Mouse (Mus musculus): ENCODE measurements at regions not wholly inside any gene's neighbourhood (a gene's known extent, or its start where the extent isn't known, plus 50 kb on each side); places are given as distances from the start of the nearest gene placed in this dataset.

- DNase-seq = no peak
Measured at GRCm38 (mm10) chr3:35365431-35365830, 388.5 kb upstream of the Atp11b start.

DNA sequence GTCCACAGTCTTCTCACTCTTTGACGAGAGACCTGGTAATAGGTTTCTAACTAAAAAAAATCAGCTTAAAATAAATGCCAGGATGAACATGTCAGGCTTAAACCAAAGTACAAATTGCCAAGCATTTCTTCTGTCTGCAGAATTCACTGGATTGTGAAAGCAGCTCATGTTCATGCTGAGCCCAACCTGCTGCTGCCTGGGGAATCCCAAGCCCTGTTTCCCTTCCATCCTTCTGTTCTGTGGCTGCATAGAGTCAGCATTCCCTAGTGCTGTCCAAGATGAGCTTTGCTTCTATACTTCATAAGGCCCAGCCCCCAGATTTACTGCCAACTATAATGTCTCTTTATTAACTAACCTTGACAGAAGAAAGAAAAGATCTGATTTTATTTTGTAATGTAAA is 381.6 kb upstream of the Atp11b start:
- no peak for DNase-seq

GRCm38 (mm10) chr3:35387386-35387785 is 366.5 kb upstream of the Atp11b start:
- DNase-seq = no peak

DNA sequence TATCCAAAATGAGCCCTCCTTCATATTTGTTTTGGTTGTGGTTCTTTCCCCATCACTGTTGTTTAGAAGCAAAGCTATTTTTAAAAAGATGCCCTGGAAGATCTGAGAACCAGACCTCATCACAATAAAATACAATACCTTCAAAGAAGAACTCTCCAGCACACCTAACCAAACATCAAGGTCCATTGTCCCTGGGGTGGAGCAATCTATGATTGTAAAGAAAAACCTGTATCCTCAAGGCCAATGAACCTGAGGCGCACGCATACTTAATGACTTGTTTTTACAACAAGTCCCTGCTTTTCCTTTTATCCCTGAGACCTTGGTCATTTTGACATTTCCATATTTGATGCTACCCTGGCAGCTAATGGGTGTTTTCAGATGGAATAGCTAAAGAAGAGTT is 361.2 kb upstream of the Atp11b start:
- no peak for DNase-seq

DNA sequence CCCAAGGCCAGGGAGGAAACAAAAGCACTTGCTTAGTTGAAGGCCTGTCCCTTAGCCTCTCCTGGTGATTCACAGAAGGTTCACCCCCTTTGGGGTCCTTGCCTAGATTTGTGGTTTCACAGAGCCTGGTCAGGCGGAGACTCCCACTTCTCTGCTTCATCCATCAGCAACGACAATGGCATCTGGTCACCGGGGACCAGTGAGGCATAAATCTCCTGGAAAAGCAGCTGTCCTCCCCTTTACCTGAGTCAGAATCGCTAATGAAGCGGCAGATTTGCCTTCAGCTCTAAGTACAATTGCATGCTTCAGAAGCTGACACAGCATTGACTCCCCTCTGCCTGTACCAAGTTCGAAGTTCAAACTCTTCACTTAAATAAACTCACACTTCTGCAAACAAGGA is 353.7 kb upstream of the Atp11b start:
- no peak for DNase-seq

GRCm38 (mm10) chr3:35402666-35403065 is 351.2 kb upstream of the Atp11b start:
- no peak for DNase-seq

DNA sequence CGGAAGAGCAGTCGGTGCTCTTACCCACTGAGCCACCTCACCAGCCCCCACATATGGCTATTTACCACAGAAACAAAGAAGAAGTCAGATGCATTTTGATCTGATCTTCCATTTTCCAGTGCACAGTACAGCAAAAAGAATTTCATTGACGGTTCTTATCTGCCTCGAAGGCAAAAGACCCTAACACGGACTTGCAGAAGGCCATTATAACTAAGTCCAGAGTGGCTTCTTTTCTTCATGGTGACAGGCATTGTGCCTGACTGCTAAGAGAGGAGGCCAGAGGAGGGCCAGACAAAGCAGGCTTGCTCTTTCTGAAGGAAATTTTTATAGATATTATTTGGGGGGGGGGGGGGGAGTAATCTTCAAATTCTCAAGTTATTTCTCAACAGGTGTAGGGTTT is 350.0 kb upstream of the Atp11b start:
- no peak for DNase-seq

GRCm38 (mm10) chr3:35404492-35405390 is 349.2 kb upstream of the Atp11b start:
- DNase-seq = no peak

GRCm38 (mm10) chr3:35405621-35406079 is 348.3 kb upstream of the Atp11b start:
- DNase-seq = peak; percentile 4

- no peak for DNase-seq
Measured at GRCm38 (mm10) chr3:35437687-35438086, 316.2 kb upstream of the Atp11b start.

DNA sequence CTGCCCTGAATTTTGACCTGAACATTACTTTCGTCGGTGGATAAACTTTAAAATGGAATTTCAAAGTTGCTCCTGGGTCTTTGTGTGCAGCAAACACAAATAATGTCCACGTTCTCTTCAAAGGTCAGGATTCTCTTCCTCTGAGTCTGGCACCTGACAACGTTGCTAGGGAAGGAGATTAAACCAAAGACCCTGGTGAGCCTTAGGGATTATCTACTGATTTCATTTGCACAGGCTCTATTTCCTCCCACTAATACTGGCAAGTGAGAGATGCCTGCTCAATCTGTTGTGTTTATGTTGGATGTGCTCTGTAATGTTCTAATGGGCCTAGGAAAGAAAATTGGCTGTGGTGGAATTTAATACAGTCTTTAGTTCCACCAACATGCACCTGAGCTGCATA is 291.0 kb upstream of the Atp11b start:
- DNase-seq = no peak

DNA sequence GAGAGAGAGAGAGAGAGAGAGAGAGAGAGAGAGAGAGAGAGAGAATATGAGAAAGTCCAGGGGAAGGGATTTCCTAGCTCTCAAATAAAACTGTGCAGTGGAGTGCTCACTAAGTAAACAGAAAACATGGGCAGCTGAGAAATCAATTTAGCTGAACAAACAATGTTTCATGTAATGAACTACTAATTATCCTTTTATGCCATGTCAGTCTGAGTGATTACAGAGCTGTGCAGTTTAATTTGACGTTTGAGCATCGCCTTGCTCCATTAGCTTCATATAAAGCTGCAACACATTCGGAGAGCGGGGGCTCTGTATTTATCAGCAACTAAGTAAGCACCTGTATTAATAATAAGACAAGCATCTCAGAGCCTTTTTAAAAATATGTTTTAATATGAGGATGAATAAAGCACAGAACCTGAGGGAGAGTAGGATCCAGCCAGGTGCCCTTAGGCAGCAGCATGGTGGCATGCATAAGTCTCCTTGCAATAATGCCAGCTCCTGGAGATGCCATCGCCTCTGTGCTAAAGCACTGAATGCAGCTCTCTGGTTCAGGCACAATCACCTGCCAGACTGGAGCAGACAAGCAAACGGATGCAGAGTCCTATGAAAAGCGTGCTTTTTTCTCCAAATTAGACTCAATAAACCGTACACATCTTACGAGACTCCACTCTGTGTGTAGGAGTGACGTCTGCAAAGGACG is 289.5 kb upstream of the Atp11b start:
- no peak for DNase-seq

- no peak for DNase-seq
Measured at GRCm38 (mm10) chr3:35465956-35466355, 287.9 kb upstream of the Atp11b start.

GRCm38 (mm10) chr3:35473351-35473750 is 280.6 kb upstream of the Atp11b start:
- DNase-seq = no peak

- DNase-seq = no peak
Measured at GRCm38 (mm10) chr3:35474361-35474760, 279.5 kb upstream of the Atp11b start.

DNA sequence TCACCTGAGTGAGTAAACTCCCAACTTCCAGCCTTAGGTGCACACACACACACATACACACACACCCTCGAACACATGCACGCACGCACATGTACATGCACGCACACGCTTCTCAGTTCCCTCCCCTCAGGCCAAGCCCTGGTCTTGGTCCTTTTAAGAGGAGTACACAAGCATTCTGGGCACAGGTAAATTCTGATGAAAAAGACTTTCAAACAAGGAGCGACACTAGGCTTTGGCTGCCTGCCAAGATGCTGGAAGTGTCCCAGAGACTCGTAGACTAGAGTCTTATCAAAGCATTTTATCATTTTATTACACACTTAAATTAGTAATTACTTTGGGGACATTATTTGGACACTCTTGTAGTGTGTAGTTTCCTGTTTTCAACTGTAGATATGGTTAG is 278.6 kb upstream of the Atp11b start:
- DNase-seq = peak; percentile 13

DNA sequence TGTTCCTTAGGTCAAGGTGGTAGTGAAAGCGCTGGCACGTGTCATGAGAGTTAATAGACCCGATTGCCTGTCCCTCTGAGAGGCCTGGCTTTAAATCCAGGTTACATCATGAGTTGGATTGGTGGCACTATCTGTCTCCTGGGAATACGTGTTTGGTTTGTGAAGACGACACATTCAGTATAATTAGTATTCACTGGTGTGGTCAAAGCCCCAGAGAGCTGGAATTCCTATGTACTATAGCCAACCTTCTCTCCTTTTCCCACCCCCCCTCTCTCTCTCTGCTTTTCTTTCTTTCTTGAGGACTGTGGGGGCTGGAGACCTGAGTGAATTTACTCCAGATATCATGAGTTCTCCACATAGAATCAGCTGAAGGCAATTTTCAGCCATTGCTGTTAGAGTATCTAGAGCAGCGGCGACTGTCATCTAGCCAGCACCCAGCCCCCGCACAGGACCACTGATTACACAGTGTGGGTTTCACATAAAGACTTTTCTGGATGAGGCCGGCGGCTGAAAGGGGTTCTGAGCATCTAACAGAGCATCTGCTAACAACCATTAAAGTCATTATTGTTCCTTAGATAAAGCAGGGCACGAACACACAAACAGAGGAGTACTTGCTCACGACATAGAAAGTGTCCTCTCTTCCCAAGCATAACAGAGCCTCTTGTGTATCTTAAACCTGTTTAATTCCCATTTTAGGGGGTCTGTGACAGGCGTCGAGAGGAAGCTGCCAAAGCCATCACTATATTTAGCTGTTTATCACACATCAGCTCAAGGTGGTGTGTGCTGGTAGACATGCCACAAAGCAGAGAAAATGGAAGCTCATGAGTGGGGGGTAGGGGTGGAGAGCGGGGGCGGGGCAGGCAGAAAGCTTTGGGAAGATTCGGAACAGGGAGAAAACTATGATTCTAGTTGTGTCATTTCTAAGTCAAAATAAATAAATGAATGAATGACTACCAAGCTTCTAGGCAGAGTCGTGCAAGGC is 272.9 kb upstream of the Atp11b start:
- no peak for DNase-seq

- no peak for DNase-seq
Measured at GRCm38 (mm10) chr3:35481841-35482240, 272.1 kb upstream of the Atp11b start.

GRCm38 (mm10) chr3:35482296-35482695 is 271.6 kb upstream of the Atp11b start:
- DNase-seq = peak; percentile 6

DNA sequence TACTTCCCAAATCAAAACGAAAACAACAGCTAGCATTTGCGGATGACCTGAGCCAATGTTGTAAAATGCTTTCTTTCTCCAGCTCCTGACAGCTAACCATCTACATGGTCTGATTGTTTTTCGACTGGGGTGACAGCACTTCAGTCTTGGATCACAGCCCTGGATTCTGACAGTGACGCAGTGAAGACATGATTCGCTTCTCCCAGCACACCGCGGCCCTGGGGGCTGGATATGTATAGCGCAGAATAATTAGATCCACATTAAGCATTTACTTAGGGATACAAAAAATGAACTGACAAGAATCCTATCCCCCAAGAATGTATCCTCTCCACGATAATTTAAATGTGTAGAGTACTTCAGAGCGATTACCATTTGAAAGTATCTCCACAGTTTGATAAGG is 271.1 kb upstream of the Atp11b start:
- no peak for DNase-seq

DNA sequence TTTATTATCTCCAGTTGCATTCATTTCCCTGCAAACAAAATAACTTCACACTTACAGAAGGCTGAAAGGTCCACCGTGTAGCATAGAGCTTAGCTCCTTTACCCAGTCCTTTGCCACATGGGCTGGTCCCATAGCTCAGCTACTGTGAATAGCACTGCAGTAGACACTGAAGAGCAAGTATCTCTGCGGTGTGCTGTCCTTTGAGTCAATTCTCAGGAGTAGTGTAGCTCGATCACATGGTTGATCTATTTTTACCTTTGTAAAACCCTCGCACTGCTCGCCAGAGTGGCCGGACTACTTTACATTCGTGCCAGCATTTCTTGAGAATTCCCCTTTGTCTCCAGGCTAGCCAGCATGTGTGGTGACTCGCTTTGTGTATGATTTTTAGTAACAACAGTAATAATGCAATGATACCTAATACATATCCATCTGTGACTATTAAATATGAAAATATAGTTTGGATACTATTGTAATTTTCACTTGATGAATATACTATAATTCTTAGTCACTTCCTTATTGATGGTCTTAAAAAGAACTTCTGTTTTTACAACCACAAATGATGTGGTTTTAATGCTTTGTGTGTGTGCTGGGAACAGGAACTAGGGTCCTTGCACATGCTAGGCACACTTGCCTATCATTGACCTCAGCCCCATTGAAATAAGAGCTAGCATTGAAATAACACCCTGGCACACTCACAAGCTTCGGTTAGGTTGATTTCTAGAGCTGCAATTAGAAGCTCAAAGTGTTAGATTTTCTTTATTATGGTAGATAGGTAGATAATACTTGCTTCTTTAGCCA is 257.7 kb upstream of the Atp11b start:
- no peak for DNase-seq

- no peak for DNase-seq
Measured at GRCm38 (mm10) chr3:35510314-35510713, 243.6 kb upstream of the Atp11b start.

Data from adrenal gland, postnatal 25 days (tissue).